Mouse (Mus musculus) lung, postnatal 0 days (tissue): ENCODE measurements at regions not wholly inside any gene's neighbourhood (a gene's known extent, or its start where the extent isn't known, plus 50 kb on each side); places are given as distances from the start of the nearest gene placed in this dataset.

Source experiments
- CTCF ChIP-seq: IDR thresholded peaks from 2 replicates; pipeline ENCODE4 v1.5.1; 2016; ENCODE audit warnings: antibody characterized with exemption, mild to moderate bottlenecking
- EP300 ChIP-seq: IDR thresholded peaks from 2 replicates; pipeline ENCODE4 v1.6.1; 2016; ENCODE audit warnings: antibody characterized with exemption, mild to moderate bottlenecking, control low read depth

- TF ChIP-seq CTCF (no peak), EP300 (no peak)
Observed at GRCm38 (mm10) chr12:106284814-106285213, 274.8 kb downstream of the Vrk1 start.
